Mouse (Mus musculus) mesoderm, embryonic 11.5 days (tissue): Measurements from ENCODE around the gene Mrpl45.
"Not testable (repeated sequence)": the region's sequence is repeated elsewhere in the genome, so short reads cannot be mapped to it uniquely, and the experiment has no call there.

Experiments used
- DNase-seq: peaks from one replicate; pipeline ENCODE4 v3.0.0-alpha.2; 2012; ENCODE audit warnings: low read depth, low spot score

Mrpl45 gene

DNA sequence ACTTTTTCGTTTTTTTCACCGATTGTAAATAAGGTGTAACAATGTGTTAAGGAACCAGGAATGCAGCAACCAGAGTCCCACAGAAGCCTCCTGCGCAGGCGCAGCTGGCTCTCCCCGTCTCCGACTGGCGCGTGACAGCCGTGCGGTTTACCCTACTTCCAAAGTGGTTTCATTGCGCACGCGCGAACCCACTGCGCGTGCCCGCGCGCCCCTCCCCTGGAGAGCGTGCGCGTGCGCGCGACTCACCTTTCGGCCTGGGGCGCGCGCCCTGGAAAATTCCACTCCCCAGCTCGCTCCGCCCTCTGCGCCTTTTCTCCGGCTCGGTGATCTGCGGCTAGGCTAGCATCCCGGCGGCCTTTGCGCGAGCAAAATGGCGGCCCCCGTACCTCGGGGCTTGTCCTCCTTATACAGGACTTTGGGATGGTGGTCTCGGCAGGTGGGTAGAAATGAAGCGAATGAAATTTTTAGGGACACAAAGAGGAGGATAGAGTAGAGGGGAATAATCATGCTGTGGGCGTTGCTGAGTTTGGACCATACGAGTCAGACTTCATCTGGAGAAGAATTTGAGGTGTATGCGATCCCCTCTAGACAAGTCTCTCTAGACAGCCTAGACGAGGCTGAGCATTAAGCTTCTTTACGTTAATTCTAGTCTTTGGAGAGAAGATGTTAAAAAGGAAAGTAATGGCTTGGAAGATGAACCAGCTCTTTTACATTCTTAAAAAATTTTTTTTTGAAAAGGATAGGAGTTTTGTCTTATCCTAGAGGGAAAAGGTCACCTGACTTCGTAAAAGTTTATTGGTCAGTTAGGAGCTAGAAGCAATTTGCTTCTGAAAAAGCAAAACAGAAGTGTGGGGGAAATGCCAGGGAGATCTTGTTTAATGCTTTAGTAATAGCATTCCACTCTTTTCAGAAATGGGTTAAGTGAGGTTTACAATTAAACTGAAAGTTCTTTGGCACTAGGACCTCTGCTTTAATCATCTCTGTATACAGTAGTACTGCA is at the start of gene Mrpl45:
Gene Mrpl45 (plus strand): TSS at position 213 of the 1,000 bp plus-strand sequence.
- peak; percentile 100 for DNase-seq

DNA sequence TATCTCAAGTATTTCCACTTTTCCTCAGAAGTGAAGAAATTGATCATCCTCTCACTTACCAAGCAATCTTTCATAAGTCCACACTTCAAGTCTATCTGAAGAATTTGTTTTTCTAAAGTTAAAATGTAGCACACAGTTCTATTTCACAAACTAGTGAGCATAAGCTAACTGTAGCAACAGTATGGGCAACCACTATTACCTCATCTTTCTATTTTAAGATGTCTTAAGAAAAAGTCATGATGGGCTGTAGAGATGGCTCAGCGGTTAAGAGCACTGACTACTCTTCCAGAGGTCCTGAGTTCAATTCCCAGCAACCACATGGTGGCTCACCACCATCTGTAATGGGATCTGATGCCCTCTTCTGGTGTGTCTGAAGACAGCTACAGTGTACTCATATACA is 49.0 kb upstream of the Mrpl45 start:
- not testable (repeated sequence) for DNase-seq

DNA sequence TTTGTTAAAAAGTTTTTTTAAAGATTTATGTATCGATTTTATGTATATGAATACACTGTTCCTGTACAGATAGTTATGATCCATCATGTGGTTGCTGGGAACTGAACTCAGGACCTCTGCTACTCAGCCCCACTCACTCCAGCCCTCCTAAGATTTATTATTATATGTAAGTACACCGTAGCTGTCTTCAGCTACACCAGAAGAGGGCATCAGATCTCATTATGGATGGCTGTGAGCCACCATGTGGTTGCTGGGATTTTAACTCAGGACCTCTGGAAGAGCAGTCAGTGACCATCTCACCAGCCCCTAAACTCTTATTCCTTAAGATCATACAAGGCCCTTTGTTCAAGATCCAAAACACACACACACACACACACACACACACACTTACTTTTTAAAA is 45.5 kb upstream of the Mrpl45 start:
- DNase-seq, result not testable (repeated sequence)

- no peak for DNase-seq
Observed at GRCm38 (mm10) chr11:97272835-97273234, 42.7 kb upstream of the Mrpl45 start.

GRCm38 (mm10) chr11:97273613-97274012 is 41.9 kb upstream of the Mrpl45 start:
- no peak for DNase-seq

DNA sequence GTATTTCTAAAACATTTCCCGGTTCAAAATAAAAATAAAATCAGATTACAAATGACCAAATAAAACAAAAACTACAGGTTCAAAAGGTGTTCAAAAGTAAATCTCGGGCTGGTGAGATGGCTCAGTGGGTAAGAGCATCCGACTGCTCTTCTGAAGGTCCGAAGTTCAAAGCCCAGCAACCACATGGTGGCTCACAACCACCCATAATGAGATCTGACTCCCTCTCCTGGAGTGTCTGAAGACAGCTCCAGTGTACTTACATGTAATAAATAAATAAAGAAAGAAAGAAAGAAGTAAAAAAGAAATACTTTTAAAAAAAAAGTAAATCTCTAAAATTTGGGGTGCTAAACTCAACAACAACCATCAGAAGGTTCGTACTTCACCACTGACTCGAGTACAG is 40.6 kb upstream of the Mrpl45 start:
- DNase-seq, result not testable (repeated sequence)

DNA sequence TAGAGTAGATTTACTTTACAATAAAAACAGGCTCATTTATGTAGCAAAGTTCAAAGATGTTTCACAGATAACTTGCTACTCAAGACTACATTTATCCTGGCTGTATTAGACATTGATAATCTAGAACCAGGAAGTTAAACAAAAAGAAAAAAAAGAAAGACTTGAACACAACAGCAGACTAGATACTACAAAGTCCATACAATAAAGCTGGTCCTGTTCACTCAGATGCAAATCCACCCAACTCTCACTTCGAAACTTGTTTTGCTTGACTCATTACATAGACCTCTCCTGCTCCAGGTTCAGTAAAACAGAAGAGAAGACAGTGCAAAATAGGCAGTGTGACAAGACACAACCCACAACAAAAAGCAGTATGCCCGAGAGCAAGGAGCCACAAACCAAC is 40.2 kb upstream of the Mrpl45 start:
- no peak for DNase-seq

DNA sequence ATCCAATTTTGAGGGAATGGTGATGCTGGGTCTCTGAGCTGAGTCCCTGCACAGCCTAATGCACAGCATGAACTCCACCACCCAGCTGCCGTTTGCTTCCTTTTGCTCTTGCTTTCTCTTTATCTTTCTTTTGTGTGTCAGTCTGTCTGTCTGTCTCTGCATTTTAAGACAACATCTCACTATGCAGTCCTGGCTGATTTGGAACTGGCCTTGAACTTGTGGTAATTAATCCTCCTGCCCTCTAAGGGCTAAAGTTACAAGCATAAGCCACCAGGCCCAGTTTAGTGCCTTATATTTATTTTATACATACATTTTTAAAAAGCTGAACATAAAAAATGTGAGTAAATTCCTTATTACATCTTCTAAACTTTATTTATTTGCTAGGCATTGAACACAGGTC is 39.5 kb upstream of the Mrpl45 start:
- DNase-seq, result no peak

DNA sequence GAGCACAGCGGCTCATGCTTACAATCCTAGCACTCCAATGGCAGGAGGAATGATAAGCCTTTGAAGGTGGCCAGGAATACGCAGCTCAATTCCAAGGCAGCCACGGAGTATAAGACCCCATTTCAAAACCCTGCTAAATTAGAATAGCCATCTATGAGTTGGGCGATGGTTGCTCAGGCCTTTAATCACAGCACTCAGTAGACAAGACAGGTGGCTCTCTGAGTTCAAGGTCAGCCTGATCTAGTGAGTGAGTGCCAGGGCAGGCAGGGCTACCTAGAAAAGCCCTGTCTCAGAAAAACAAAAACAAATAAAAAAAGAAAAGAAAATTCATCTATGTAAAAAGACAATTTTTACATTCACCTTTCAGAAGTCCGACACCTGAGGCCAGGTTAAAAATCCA is 38.4 kb upstream of the Mrpl45 start:
- DNase-seq, result no peak

DNA sequence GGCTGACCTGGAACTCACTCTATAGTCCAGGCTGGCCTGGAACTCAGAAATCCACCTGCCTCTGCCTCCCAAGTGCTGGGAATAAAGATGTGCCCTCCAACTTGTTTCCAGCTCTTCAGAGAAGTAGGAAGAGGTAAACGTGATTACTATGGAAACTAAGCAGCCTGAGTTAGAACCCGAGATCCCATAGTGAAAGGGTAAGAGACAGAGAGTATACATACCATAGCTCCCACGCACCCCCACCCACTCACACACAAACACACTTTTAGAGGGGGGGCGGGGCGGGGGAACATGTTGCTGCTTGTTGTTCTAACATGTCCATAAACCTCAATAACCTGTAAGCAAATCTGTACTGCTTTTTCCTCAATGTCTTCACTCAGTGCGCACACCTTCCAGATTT is 37.1 kb upstream of the Mrpl45 start:
- DNase-seq, result no peak

DNA sequence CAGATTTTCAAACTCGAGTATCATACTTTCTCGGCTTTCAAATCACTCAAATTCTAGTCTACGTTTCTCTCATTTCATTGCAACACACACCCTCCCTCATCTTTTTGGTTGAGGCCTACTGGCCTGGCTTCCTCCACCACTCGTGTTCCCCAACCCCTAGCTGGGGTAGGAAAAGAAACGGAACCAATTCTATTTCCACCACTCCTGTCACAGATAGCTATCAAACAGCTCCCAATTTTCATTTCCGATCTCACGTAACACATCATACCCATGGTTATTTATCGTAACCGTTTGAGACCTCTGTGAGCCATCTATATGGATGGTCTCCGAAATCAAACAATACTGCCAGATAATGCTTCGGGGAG is 36.5 kb upstream of the Mrpl45 start:
- DNase-seq, result no peak

DNA sequence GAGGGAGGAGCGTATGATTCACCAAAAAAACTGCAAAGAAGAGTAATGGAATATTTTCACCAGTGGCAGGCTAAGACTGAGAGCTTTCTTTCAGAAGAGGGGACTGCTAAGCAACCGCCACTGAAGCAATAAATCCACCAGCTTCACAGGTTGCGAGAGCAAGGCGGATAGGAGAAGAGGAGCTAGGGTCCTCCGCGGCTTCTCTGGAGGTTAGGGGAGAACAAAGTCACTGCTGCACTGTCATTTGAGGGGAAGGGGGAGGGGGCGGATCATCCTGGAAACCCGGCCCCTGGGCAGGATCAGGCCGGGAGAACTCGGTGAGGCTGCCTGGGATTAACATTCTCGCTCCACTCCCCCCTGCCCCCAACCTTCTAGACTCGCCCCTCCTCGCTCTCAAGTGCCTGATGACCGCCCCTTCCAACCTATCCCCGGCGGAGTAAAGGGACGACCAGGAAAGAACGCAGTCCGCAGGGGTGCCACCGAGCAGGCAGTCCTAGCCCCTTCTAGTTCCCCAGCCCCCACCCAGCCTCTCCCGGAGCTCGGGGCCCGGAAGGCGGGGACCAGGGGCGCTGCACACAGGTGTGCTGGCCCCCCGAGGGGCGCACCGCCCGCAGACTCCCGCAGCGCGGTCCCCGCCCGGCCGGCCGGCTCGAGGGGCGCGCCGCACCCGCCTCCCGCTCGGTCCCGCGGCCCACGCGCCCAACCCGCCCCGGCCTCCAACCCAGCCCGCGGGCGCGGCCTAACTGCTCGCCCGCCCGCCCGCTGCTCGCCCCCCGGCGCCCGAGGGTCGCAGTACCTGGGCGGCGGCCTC is 35.9 kb upstream of the Mrpl45 start:
- peak; percentile 86 for DNase-seq

DNA sequence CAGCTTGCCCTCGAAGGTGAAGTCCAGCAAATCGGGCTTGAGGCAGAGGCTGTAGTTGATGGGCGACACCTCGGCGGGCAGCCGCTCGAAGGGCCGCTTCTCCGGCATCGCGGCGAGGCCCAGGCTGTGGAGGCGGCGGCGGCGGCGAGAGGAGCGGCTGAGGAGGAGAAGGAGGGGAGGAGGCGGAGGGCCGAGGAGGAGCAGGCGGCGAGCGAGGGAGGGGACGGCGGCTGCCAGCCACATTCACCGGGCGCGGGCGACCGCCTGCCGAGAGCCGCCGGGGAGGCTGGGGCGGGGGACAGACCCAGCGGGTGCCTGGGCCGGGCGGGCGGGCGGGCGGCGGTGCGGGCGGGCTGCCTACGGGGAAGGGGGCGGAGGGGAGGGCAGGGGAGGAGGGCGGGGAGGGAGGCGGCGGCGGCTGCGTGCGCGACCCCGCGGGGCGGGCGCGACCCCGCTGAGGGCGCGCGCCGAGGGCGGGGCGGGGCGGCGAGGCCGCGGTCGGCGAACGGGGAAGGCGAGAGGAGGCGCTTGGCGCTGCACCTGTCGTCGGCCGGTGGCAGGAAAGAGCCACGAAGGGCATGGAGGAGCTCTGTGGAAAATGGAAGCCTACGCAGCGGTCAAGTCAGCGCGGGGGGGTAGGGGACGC is 35.2 kb upstream of the Mrpl45 start, which contains the start of gene Npepps:
Gene Npepps (minus strand): TSS at position 423 of the 646 bp plus-strand sequence.
- peak; percentile 72 for DNase-seq

- no peak for DNase-seq
Observed at GRCm38 (mm10) chr11:97282179-97282578, 33.3 kb upstream of the Mrpl45 start.

GRCm38 (mm10) chr11:97284854-97285253 is 30.7 kb upstream of the Mrpl45 start:
- no peak for DNase-seq

- peak; percentile 24 for DNase-seq
Observed at GRCm38 (mm10) chr11:97285852-97286775, 29.4 kb upstream of the Mrpl45 start.

DNA sequence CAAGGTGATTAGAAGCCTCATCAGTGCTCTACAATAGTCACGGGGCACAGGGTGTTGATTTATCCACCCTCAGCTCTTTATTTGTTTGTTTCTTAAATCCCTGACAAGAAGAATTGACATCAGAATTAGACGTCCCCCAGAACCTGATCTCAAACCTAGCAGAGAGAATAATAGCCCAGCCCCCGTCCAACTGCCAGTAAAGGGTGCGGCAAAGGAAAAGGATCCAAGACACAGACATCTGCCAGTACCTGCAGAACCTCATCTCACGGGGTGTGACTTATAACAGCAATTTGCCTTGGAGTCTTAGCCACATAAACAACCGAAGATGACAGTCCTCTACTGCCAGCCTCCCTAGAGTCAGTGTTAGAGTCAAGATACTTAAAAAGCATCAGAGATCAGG is 28.5 kb upstream of the Mrpl45 start:
- no peak for DNase-seq

DNA sequence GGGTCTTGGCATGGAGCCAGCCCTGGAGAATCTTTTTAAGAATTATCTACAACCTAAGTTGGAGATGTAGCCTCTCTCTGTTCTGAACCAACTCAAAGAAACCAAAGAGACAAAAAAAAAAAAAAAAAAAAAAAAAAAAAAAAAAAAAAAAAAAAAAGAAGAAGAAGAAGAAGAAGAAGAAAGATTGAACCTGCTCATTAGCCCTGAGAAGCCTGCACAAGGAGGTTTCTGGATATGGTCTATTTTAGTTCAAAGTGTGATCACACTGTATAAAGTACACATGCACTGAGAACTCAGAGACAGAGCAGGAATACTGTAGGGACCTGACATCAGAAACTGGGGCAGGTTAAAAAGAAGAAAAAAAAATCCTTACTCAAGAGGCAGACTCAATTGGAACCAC is 27.9 kb upstream of the Mrpl45 start:
- no peak for DNase-seq

GRCm38 (mm10) chr11:97289276-97290230 is 26.0 kb upstream of the Mrpl45 start:
- DNase-seq, result no peak

DNA sequence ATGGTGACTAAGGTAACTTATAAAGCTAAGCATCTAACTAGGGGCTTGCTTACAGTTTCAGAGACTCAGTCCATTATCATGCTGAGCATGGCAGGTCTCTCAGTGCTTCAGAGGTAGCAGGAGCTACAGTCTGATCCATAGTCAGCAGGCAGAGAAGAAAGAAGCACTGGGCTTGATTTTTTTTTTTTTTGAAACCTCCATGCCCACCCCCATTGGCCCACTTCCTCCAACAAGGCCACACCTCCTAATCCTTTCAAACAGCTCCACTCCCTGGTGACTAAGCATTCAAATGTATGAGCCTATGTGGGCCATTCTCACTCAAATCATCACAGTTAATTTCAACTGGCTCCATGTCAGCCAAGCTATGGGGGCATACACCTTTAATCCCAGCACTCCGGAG is 22.8 kb upstream of the Mrpl45 start:
- no peak for DNase-seq
